In the genomic region with DNA sequence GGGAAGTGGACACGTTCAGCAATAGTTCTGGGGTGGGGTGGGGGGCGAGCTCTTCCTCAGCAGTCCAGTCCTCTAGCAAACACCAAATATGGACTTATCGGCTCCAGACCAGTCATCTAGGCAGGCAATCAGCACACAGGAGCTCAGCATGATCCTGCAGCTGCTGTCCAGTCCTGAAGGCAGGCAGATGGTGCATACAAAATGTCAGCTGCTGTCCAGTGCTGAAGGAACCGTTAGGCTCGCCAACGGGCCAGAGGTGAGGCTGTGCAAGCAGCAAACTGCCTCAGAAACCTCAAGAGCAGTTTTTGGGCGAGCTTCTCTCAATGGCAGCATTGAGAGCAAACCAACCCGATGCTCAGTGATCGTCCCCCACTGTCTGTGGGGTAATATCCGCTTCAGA, we compare ENCODE assay signal across 8 mouse cellular contexts.
A peak's percentile ranks its signal among the peaks of the same experiment; 100 is the strongest.
DNase-seq lines count a peak whose midpoint lies in the region; ATAC-seq and TF ChIP-seq lines count a peak whose summit lies in the region.

No protein-coding gene starts in this region.

- H3K9ac ChIP-seq in intestine, embryonic 14.5 days (ENCODE audit: low read length), result no peak overlapping the region
- H3K9ac ChIP-seq in intestine, postnatal 0 days (ENCODE audit: low read depth, low read length), result no peak overlapping the region
- no peak overlapping the region for H3K9ac ChIP-seq in MEL (ENCODE audit: control insufficient read depth, low read depth, low read length, poor library complexity, severe bottlenecking)
- no peak overlapping the region for H3K9ac ChIP-seq in kidney, postnatal 0 days (ENCODE audit: low read depth, low read length)

- WGBS in intestine, embryonic 14.5 days, result 19% methylated on average over 10 of the region's 10 CpGs
- WGBS in intestine, postnatal 0 days, result 23% methylated on average over 10 of the region's 10 CpGs
- WGBS in embryonic facial prominence, embryonic 10.5 days, result 30% methylated on average over 10 of the region's 10 CpGs
- WGBS in kidney, postnatal 0 days, result 29% methylated on average over 10 of the region's 10 CpGs

- 0 out of 2 replicates have a peak, but pooled peaks have one; percentile 70 for ATAC-seq in intestine, embryonic 14.5 days (replicated peaks; ENCODE audit: low FRiP score, low TSS enrichment, low read depth)
- ATAC-seq in intestine, postnatal 0 days, result no peak
- peak; percentile 82 for ATAC-seq in kidney, postnatal 0 days (replicated peaks; ENCODE audit: low FRiP score, low read depth)
- ATAC-seq in activated CD4-positive, CD25-positive, alpha-beta regulatory T cell, adult 4 months, result no peak

- no peak for TF ChIP-seq RAD21 in MEL (IDR thresholded peaks at IDR 0.05; ENCODE audit: low read depth, low read length)

- H3K79me2 ChIP-seq in MEL (ENCODE audit: control insufficient read depth, insufficient read depth, low read length, poor library complexity), result no peaks in the 10 kb centered on the region

- TF ChIP-seq POLR2A in MEL (IDR thresholded peaks at IDR 0.05; ENCODE audit: control insufficient read depth in 1 of 2, insufficient read depth in 1 of 2, low read depth in 1 of 2, low read length in 2 of 2, poor library complexity in 1 of 2), result no peak

- no peaks in the 10 kb centered on the region for H3K36me3 ChIP-seq in intestine, embryonic 14.5 days (ENCODE audit: control insufficient read depth, insufficient read depth, low read length)
- H3K36me3 ChIP-seq in intestine, postnatal 0 days (ENCODE audit: control insufficient read depth, insufficient read depth), result no peaks in the 10 kb centered on the region
- no peaks in the 10 kb centered on the region for H3K36me3 ChIP-seq in MEL (ENCODE audit: control insufficient read depth in 1 of 2, insufficient read depth in 2 of 2, low read length in 2 of 2)
- H3K36me3 ChIP-seq in embryonic facial prominence, embryonic 10.5 days (replicated peaks), result no peaks in the 10 kb centered on the region
- H3K36me3 ChIP-seq in kidney, postnatal 0 days (ENCODE audit: insufficient read depth, low read length), result no peaks in the 10 kb centered on the region

- H3K27ac ChIP-seq in intestine, embryonic 14.5 days (ENCODE audit: low read depth), result no peak overlapping the region
- H3K27ac ChIP-seq in intestine, postnatal 0 days (ENCODE audit: low read depth, low read length), result no peak overlapping the region
- H3K27ac ChIP-seq in MEL (ENCODE audit: control insufficient read depth, low read depth, low read length), result no peak overlapping the region
- H3K27ac ChIP-seq in embryonic facial prominence, embryonic 10.5 days (replicated peaks), result no peak overlapping the region
- no peak overlapping the region for H3K27ac ChIP-seq in kidney, postnatal 0 days

- no peak for TF ChIP-seq EP300 in MEL (IDR thresholded peaks at IDR 0.05; ENCODE audit: low read depth in 1 of 2, low read length in 2 of 2)

- no peaks in the 10 kb centered on the region for H3K4me1 ChIP-seq in intestine, embryonic 14.5 days (replicated peaks; ENCODE audit: control insufficient read depth, insufficient read depth, low read length)
- no peaks in the 10 kb centered on the region for H3K4me1 ChIP-seq in intestine, postnatal 0 days (replicated peaks; ENCODE audit: control insufficient read depth, insufficient read depth, low read length)
- no peaks in the 10 kb centered on the region for H3K4me1 ChIP-seq in MEL (ENCODE audit: control insufficient read depth in 1 of 2, insufficient read depth in 2 of 2, low read length in 2 of 2)
- no peaks in the 10 kb centered on the region for H3K4me1 ChIP-seq in embryonic facial prominence, embryonic 10.5 days
- no peaks in the 10 kb centered on the region for H3K4me1 ChIP-seq in kidney, postnatal 0 days (replicated peaks; ENCODE audit: insufficient read depth, low read length)

- DNase-seq in intestine, embryonic 14.5 days (ENCODE audit: low spot score), result peak; percentile 86
- peak; percentile 80 for DNase-seq in MEL (ENCODE audit: low read depth, low spot score)
- DNase-seq in embryonic facial prominence, embryonic 10.5 days (ENCODE audit: low spot score), result peak; percentile 80
- peak; percentile 87 for DNase-seq in kidney, postnatal 0 days (ENCODE audit: low spot score)
- DNase-seq in ovary, postnatal 36 days (ENCODE audit: low spot score), result peak; percentile 25
- DNase-seq in right cerebral cortex, adult 18-20 months, result no peak

- no peak overlapping the region for H3K4me2 ChIP-seq in intestine, embryonic 14.5 days (ENCODE audit: low read length)
- no peak overlapping the region for H3K4me2 ChIP-seq in intestine, postnatal 0 days (replicated peaks; ENCODE audit: low read depth)
- H3K4me2 ChIP-seq in kidney, postnatal 0 days (ENCODE audit: low read length), result no peak overlapping the region

- no peak overlapping the region for H3K4me3 ChIP-seq in intestine, embryonic 14.5 days (ENCODE audit: low read depth, low read length)
- no peak overlapping the region for H3K4me3 ChIP-seq in intestine, postnatal 0 days (ENCODE audit: low read depth, low read length)
- no peak overlapping the region for H3K4me3 ChIP-seq in MEL (ENCODE audit: control insufficient read depth in 1 of 2, insufficient read depth in 1 of 2, low read depth in 2 of 2, low read length in 2 of 2)
- no peak overlapping the region for H3K4me3 ChIP-seq in embryonic facial prominence, embryonic 10.5 days
- no peak overlapping the region for H3K4me3 ChIP-seq in kidney, postnatal 0 days (replicated peaks; ENCODE audit: low read depth, low read length)

- TF ChIP-seq CTCF in intestine, postnatal 0 days (IDR thresholded peaks at IDR 0.05; ENCODE audit: low read depth), result no peak
- no peak for TF ChIP-seq CTCF in MEL (IDR thresholded peaks at IDR 0.05 in 2 of 3, conservative IDR thresholded peaks at IDR 0.05 in 1 of 3; ENCODE audit: control insufficient read depth in 1 of 3, insufficient read depth in 1 of 3, low read depth in 2 of 3, low read length in 3 of 3, poor library complexity in 1 of 3, severe bottlenecking in 1 of 3)
- TF ChIP-seq CTCF in kidney, postnatal 0 days (IDR thresholded peaks at IDR 0.05; ENCODE audit: low read depth), result peak; percentile 3; the same call in 1 of the 2 replicates

- no peaks in the 10 kb centered on the region for H3K9me3 ChIP-seq in intestine, embryonic 14.5 days (ENCODE audit: control insufficient read depth, low read length)
- H3K9me3 ChIP-seq in intestine, postnatal 0 days (ENCODE audit: control insufficient read depth), result no peaks in the 10 kb centered on the region
- no peaks in the 10 kb centered on the region for H3K9me3 ChIP-seq in MEL (replicated peaks; ENCODE audit: insufficient read depth, low read length)
- no peaks in the 10 kb centered on the region for H3K9me3 ChIP-seq in embryonic facial prominence, embryonic 10.5 days
- H3K9me3 ChIP-seq in kidney, postnatal 0 days (replicated peaks; ENCODE audit: low read length), result no peaks in the 10 kb centered on the region

- no peaks in the 10 kb centered on the region for H3K27me3 ChIP-seq in intestine, embryonic 14.5 days (replicated peaks; ENCODE audit: control insufficient read depth, insufficient read depth, low read length)
- H3K27me3 ChIP-seq in intestine, postnatal 0 days (replicated peaks; ENCODE audit: control insufficient read depth, insufficient read depth, low read length), result no peaks in the 10 kb centered on the region
- no peaks in the 10 kb centered on the region; a peak in 1 of 4 replicates for H3K27me3 ChIP-seq in MEL (ENCODE audit: control insufficient read depth in 1 of 2, insufficient read depth in 2 of 2, low read length in 2 of 2)
- no peaks in the 10 kb centered on the region for H3K27me3 ChIP-seq in embryonic facial prominence, embryonic 10.5 days (replicated peaks; ENCODE audit: low read depth, poor library complexity, severe bottlenecking)
- no peaks in the 10 kb centered on the region for H3K27me3 ChIP-seq in kidney, postnatal 0 days (ENCODE audit: insufficient read depth, low read length)

TF ChIP-seq in MEL, 35 proteins besides CTCF, POLR2A, EP300 and RAD21:
- no peak for TF ChIP-seq MYC (IDR thresholded peaks at IDR 0.05; ENCODE audit: low read depth, low read length)
- no peak for TF ChIP-seq NELFE (IDR thresholded peaks at IDR 0.05; ENCODE audit: low read depth, low read length)
- TF ChIP-seq USF2 (IDR thresholded peaks at IDR 0.05; ENCODE audit: borderline replicate concordance in 1 of 2, insufficient read depth in 1 of 2, low read depth in 1 of 2, low read length in 2 of 2), result no peak
- peak; percentile 98 for TF ChIP-seq MXI1 (IDR thresholded peaks at IDR 0.05; ENCODE audit: low read depth, low read length)
- TF ChIP-seq MAX (IDR thresholded peaks at IDR 0.05; ENCODE audit: low read length), result peak; percentile 62; the same call in 1 of the 2 replicates
- TF ChIP-seq ELF1 (IDR thresholded peaks at IDR 0.05; ENCODE audit: low read depth, low read length), result no peak
- peak; percentile 97 for TF ChIP-seq SIN3A (IDR thresholded peaks at IDR 0.05; ENCODE audit: low read length)
- TF ChIP-seq HCFC1 (IDR thresholded peaks at IDR 0.05; ENCODE audit: low read depth, low read length), result no peak
- no peak for TF ChIP-seq MAZ (IDR thresholded peaks at IDR 0.05; ENCODE audit: low read depth, low read length)
TF ChIP-seq in MEL: peak in this region for 3.

Comparison
In these comparisons a context has a peak if more than half of its experiments do, and no peak if none do; other contexts are left out.
1. ATAC-seq: peak in intestine, embryonic 14.5 days (single experiment) and kidney, postnatal 0 days (single experiment); none in intestine, postnatal 0 days (single experiment) and activated CD4-positive, CD25-positive, alpha-beta regulatory T cell, adult 4 months (single experiment).